Mouse (Mus musculus) limb, embryonic 10.5 days (tissue): ENCODE measurements around the gene Morn2. TPM values are rescaled to one million over a fixed set of nuclear protein-coding genes. Genes with fewer than 3 reads are reported as not detected.
A peak's percentile ranks its signal among the peaks of the same experiment; 100 is the strongest.
"Not testable (repeated sequence)": the region's sequence is repeated elsewhere in the genome, so short reads cannot be mapped to it uniquely, and the experiment has no call there.

Experiments
- DNase-seq: peaks from one replicate; pipeline ENCODE4 v3.0.0-alpha.2; 2017; ENCODE audit warnings: low spot score
- H3K27ac ChIP-seq: fragments of 300-500 bp; sonication (generic); 2 replicates; pipeline ENCODE4 v1.5.1; 2016; ENCODE audit warnings: mild to moderate bottlenecking
- H3K27me3 ChIP-seq: fragments of 300-500 bp; sonication (generic); 2 replicates; pipeline ENCODE4 v1.6.1; 2016; ENCODE audit warnings: low read depth, mild to moderate bottlenecking; ENCODE audit not compliant: poor library complexity, severe bottlenecking
- H3K36me3 ChIP-seq: fragments of 300-500 bp; sonication (generic); 2 replicates; pipeline ENCODE4 v1.6.1; 2016; ENCODE audit warnings: mild to moderate bottlenecking, moderate library complexity
- H3K4me1 ChIP-seq: fragments of 300-500 bp; sonication (generic); 2 replicates; pipeline ENCODE4 v1.6.1; 2016
- H3K4me3 ChIP-seq: fragments of 300-500 bp; sonication (generic); 2 replicates; pipeline ENCODE4 v1.5.1; 2016; ENCODE audit warnings: mild to moderate bottlenecking, moderate library complexity
- H3K9me3 ChIP-seq: fragments of 300-500 bp; sonication (generic); replicated peaks from 2 replicates; pipeline ENCODE4 v1.6.1; 2016; ENCODE audit warnings: mild to moderate bottlenecking
- WGBS: fragments of 180-500 bp; shearing (Covaris S2); methylation state at CpG from one replicate; pipeline ENCODE4 v1.1.7; 2016; 5-methylcytosine and 5-hydroxymethylcytosine counted together
- polyA plus RNA-seq: library from polyadenylated mRNA; unstranded; fragments of >200 nt; fragmentation: Nextera tagmentation; extraction: Ambion mirVana; gene quantifications from 2 replicates; pipeline ENCODE4 v1.2.1, GENCODE M21; 2016

The Morn2 gene
- polyA plus RNA-seq, result 20.0 and 23.9 TPM in 2 replicates

DNA sequence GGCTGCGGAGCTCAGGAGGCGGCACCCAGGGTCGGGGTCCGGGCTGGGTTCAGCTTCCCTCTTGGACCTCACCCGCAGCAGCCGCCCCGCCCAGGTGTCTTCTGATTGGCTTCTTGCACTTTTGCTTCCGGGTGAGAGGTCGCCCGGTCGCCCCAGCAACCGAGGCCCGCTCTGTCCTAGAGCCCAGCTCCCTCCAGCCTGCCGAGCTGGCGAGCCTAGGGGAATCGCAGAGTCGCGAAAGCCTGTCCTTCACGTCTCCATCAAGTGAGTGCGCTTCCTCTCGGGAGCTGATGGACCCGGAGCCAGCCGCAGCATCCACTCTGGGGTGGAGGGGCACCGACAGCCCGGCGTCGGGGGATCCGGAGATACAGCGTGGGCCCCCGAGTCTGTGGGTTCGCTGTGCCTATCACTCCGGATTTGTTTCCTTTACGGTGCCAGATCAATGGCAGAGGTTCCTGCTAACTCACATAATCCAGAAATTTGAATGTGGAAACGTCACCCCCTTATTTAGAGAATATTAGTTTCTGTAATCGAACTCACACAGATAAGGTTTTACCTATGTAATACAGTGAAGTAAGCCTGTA is at the start of gene Morn2, which contains the start of gene Dhx57:
TSS of gene Morn2 (plus strand) at position 130 of the 584 bp plus-strand sequence.
TSS of gene Dhx57 (minus strand) at position 403 of the 584 bp plus-strand sequence.
- no peaks in the 10 kb centered on the region for H3K27me3 ChIP-seq
- H3K4me3 ChIP-seq, result peak within 1 kb of the TSS; percentile 80
- peak; percentile 97 for DNase-seq
- H3K27ac ChIP-seq, result peak within 1 kb of the TSS; percentile 88
- no peaks in the 10 kb centered on the region for H3K36me3 ChIP-seq
- H3K4me1 ChIP-seq, result peaks cover 14% of the 10 kb centered on the region
- no peaks in the 10 kb centered on the region for H3K9me3 ChIP-seq
- WGBS, result under 1% methylated on average over 35 of the region's 35 CpGs

DNA sequence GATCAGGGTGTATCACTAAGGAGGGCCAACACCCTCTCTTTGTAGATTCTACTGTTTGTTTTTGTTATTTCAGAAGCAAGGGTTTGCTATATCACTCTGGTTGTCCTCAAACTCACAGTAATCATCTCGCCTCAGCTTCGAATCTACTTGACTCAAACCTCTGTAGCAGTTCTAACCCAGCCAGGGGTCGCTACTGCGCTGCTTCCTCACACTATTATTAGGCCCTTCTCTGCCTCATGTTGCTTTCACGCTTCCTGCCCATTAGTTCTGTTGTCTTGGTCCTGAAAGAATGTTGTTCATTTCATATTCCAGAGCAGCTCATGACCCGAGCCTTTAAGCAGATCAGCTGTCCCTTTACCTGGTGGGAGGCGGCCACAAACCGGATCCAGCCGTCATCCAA is 48.4 kb upstream of the Morn2 start:
- Histone ChIP-seq H3K27me3 (no peaks in the 10 kb centered on the region), H3K4me3 (no peak overlapping the region), H3K27ac (no peak overlapping the region), H3K4me1 (no peaks in the 10 kb centered on the region), H3K9me3 (no peaks in the 10 kb centered on the region), H3K36me3 (peaks cover 94% of the 10 kb centered on the region)
- no peak for DNase-seq
- 93% methylated on average over 9 of the region's 9 CpGs for WGBS

DNA sequence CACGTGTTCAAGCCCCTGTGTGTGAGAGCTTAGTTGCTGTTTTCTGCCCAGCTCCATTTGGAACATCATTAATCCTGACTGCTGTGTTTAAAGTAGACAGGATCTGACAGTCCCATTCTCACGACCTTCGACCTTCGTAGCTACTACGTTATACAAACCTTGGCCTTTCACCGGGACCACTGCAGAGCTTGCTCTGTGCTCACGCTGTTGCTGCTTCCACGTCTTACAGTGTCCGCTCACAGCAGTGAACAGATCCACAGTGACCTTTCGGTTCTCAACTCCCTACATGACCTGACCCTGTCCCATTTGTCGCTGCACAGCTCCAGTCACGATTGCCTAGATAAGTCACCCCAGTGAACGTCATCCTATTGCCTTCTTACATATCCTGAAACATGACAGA is 46.9 kb upstream of the Morn2 start:
- peaks cover 98% of the 10 kb centered on the region for H3K36me3 ChIP-seq
- H3K4me3 ChIP-seq, result no peak overlapping the region
- 52% methylated on average over 13 of the region's 13 CpGs for WGBS

DNA sequence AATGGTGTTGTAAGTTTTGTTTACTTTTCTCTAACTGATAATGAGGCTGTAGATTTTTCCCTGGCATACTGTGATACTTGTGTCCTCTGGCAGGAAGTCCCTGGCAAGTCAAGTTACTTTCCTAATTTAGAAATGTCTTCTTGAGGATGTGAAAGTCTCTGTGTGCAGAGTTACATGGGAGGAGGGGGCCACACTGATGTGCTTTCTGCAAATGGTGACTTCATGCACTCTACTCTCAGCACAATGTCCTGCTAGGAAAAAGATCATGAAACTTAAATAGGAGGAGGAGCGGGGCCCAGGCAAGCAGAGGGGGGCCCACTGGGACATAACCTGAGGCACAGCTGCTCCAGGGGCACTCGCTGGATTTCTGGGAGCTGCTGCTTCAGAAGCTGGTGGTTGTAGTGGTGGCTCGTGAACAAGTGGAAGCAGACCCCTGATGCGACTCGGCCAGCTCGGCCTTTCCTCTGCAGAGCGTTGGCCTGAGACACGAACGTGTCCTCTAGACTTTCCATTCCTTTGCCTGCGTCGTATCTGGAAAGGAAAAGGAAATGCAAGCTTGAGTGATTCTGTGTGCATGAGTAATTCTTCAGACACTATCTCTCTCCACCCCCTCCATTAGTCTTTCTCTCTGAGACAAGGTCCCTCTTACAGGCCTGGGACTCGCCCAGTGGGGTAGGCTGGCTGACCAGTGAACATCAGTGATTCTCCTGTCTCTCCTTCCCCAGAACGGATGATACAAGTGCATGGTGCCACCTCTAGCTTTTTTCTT is 37.1 kb upstream of the Morn2 start:
- WGBS, result 89% methylated on average over 13 of the region's 13 CpGs
- DNase-seq, result no peak
- H3K27ac ChIP-seq, result no peak overlapping the region
- H3K4me3 ChIP-seq, result no peak overlapping the region
- peaks cover 100% of the 10 kb centered on the region for H3K36me3 ChIP-seq
- peaks cover 2% of the 10 kb centered on the region; the same call in 1 of the 2 replicates for H3K4me1 ChIP-seq
- H3K27me3 ChIP-seq, result no peaks in the 10 kb centered on the region
- no peaks in the 10 kb centered on the region for H3K9me3 ChIP-seq

More for the DNA sequence above, 46.9 kb upstream of the Morn2 start:
- Histone ChIP-seq H3K27ac (no peak overlapping the region), H3K4me1 (no peaks in the 10 kb centered on the region), H3K9me3 (no peaks in the 10 kb centered on the region), H3K27me3 (no peaks in the 10 kb centered on the region)
- DNase-seq, result no peak

- peaks cover 2% of the 10 kb centered on the region; the same call in 1 of the 2 replicates for H3K4me1 ChIP-seq
- H3K27me3 ChIP-seq, result no peaks in the 10 kb centered on the region
- H3K36me3 ChIP-seq, result peaks cover 100% of the 10 kb centered on the region
- no peak for DNase-seq
- WGBS, result 96% methylated on average over 5 of the region's 5 CpGs
- no peak overlapping the region for H3K27ac ChIP-seq
- no peak overlapping the region for H3K4me3 ChIP-seq
- no peaks in the 10 kb centered on the region for H3K9me3 ChIP-seq
Measured at GRCm38 (mm10) chr17:80254421-80254820, 35.6 kb upstream of the Morn2 start.

GRCm38 (mm10) chr17:80255208-80255607 is 34.8 kb upstream of the Morn2 start:
- H3K9me3 ChIP-seq, result no peaks in the 10 kb centered on the region
- no peak overlapping the region for H3K27ac ChIP-seq
- no peaks in the 10 kb centered on the region for H3K27me3 ChIP-seq
- peaks cover 2% of the 10 kb centered on the region; the same call in 1 of the 2 replicates for H3K4me1 ChIP-seq
- DNase-seq, result no peak
- 49% methylated on average over 13 of the region's 13 CpGs for WGBS
- no peak overlapping the region for H3K4me3 ChIP-seq
- peaks cover 99% of the 10 kb centered on the region for H3K36me3 ChIP-seq

DNA sequence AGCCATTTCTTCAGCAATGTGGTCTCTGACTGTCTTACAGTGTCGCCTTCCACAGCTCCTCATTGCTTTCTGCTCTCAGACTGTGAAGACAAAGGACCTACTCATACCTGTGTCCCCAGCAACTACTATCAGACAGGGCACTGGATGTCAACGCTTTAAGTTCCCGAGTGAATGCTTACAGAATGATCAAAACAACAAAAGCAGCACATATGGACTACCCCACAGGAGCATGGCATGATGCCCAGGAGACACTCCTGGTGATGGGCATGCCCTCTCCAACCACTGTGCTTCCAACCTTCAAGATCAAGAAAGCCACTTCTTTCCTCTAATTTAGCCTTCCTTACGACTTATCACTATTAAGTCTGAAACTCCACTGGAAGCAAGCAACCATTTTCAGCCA is 22.9 kb upstream of the Morn2 start:
- peaks cover 92% of the 10 kb centered on the region for H3K36me3 ChIP-seq
- no peaks in the 10 kb centered on the region for H3K27me3 ChIP-seq
- no peaks in the 10 kb centered on the region for H3K4me1 ChIP-seq
- H3K27ac ChIP-seq, result no peak overlapping the region
- DNase-seq, result no peak
- no peak overlapping the region for H3K4me3 ChIP-seq
- 95% methylated on average over 4 of the region's 4 CpGs for WGBS
- H3K9me3 ChIP-seq, result no peaks in the 10 kb centered on the region

DNA sequence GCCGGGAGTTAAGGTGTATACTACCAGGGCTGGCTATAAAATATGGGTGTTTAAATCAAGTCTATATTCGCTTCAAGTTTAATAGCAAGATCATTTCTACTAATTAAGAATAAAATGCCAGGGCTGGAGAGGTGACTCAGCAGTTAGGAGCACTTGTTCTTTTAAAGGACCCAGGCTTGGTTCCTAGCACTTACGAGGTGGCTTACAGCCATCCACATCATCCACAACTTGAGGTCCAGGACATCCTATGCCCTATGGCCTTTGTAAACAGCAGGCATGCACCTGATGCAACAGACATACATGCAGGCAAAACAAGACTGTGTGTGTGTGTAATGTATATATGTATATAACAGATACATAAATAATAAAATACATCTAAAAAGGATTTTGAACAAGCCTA is 21.9 kb upstream of the Morn2 start:
- Histone ChIP-seq H3K9me3 (no peaks in the 10 kb centered on the region), H3K27ac (no peak overlapping the region), H3K4me1 (no peaks in the 10 kb centered on the region), H3K27me3 (no peaks in the 10 kb centered on the region), H3K36me3 (peaks cover 94% of the 10 kb centered on the region), H3K4me3 (no peak overlapping the region)
- no peak for DNase-seq
- 94% methylated on average over 3 of the region's 3 CpGs for WGBS

GRCm38 (mm10) chr17:80270622-80271021 is 19.4 kb upstream of the Morn2 start:
- not testable (repeated sequence) for H3K4me3 ChIP-seq, H3K4me1 ChIP-seq, H3K27ac ChIP-seq, H3K27me3 ChIP-seq, DNase-seq, H3K9me3 ChIP-seq
- peaks cover 93% of the 10 kb centered on the region for H3K36me3 ChIP-seq
- 93% methylated on average over 7 of the region's 7 CpGs for WGBS

GRCm38 (mm10) chr17:80278255-80278654 is 11.7 kb upstream of the Morn2 start:
- Histone ChIP-seq H3K36me3 (peaks cover 73% of the 10 kb centered on the region), H3K4me1 (no peaks in the 10 kb centered on the region), H3K27ac (no peak overlapping the region), H3K27me3 (no peaks in the 10 kb centered on the region), H3K9me3 (no peaks in the 10 kb centered on the region), H3K4me3 (no peak overlapping the region)
- WGBS, result 93% methylated on average over 4 of the region's 4 CpGs
- DNase-seq, result no peak

- 94% methylated on average over 8 of the region's 8 CpGs for WGBS
- peaks cover 61% of the 10 kb centered on the region for H3K36me3 ChIP-seq
Measured at GRCm38 (mm10) chr17:80279340-80280070, 10.5 kb upstream of the Morn2 start.

GRCm38 (mm10) chr17:80284446-80284845 is 5.6 kb upstream of the Morn2 start:
- Histone ChIP-seq H3K4me1 (peaks cover 14% of the 10 kb centered on the region), H3K36me3 (peaks cover 18% of the 10 kb centered on the region), H3K4me3 (no peak overlapping the region), H3K27ac (no peak overlapping the region), H3K27me3 (no peaks in the 10 kb centered on the region), H3K9me3 (no peaks in the 10 kb centered on the region)
- DNase-seq, result no peak
- WGBS, result 90% methylated on average over 4 of the region's 4 CpGs

More at GRCm38 (mm10) chr17:80279340-80280070, 10.5 kb upstream of the Morn2 start:
- H3K9me3 ChIP-seq, result no peaks in the 10 kb centered on the region
- H3K4me1 ChIP-seq, result no peaks in the 10 kb centered on the region
- H3K27me3 ChIP-seq, result no peaks in the 10 kb centered on the region
- no peak for DNase-seq
- H3K4me3 ChIP-seq, result no peak overlapping the region
- no peak overlapping the region for H3K27ac ChIP-seq

GRCm38 (mm10) chr17:80288012-80288411 is 2.0 kb upstream of the Morn2 start:
- H3K4me1 ChIP-seq, result peaks cover 14% of the 10 kb centered on the region
- no peak overlapping the region for H3K4me3 ChIP-seq
- no peak overlapping the region for H3K27ac ChIP-seq
- 77% methylated on average over 6 of the region's 6 CpGs for WGBS
- H3K27me3 ChIP-seq, result no peaks in the 10 kb centered on the region
- no peak for DNase-seq
- H3K9me3 ChIP-seq, result no peaks in the 10 kb centered on the region
- no peaks in the 10 kb centered on the region for H3K36me3 ChIP-seq
